Mouse (Mus musculus) brain, embryonic 14.5 days (tissue): ENCODE data around the gene Erbb2.

Experiments used
- CTCF ChIP-seq: fragments of 200-500 bp; IDR thresholded peaks from 2 replicates; pipeline ENCODE4 v1.5.1; 2012; ENCODE audit warnings: inconsistent platforms, mild to moderate bottlenecking, moderate library complexity, borderline replicate concordance; ENCODE audit not compliant: insufficient read depth, insufficient read length; ENCODE audit errors: extremely low read depth
- POLR2A ChIP-seq: fragments of 200-500 bp; IDR thresholded peaks from 2 replicates; pipeline ENCODE4 v1.6.1; 2012; ENCODE audit warnings: mild to moderate bottlenecking, inconsistent platforms, borderline replicate concordance; ENCODE audit not compliant: poor library complexity, insufficient read depth, insufficient read length, severe bottlenecking; ENCODE audit errors: extremely low read depth

DNA sequence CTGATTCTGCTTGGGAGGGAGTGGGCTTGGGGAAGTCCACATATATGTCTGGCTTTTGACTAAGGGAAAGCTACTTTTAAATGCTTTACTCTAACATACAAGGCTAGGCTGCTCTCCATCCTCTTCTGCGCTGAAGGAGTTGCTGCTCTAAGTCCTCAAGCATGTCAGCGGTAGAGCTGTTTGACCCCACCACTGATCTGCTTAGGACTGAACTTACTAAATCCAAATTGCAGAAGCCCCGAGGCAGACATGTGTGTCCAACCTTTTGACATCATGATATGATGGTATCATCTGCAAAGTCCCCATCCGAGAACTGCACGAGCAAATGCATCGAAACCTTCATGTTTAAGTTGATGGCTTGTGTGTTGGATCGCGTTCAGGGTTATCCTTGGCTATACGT is 47.6 kb downstream of the Erbb2 start:
- TF ChIP-seq CTCF (no peak), POLR2A (no peak)
